Mouse (Mus musculus) cerebellum, adult 2 months (tissue): ENCODE results near the gene Coro1c.

Experiments used
- CTCF ChIP-seq: fragments of 200-500 bp; IDR thresholded peaks from 2 replicates; pipeline ENCODE4 v1.5.1; 2011; ENCODE audit warnings: low read depth, mild to moderate bottlenecking, control low read depth, low read length, moderate library complexity, borderline replicate concordance; ENCODE audit not compliant: insufficient read depth
- POLR2A ChIP-seq: fragments of 200-500 bp; IDR thresholded peaks from 2 replicates; pipeline ENCODE4 v1.6.1; 2011; ENCODE audit warnings: low read length, control low read depth, borderline replicate concordance; ENCODE audit not compliant: insufficient read depth

DNA sequence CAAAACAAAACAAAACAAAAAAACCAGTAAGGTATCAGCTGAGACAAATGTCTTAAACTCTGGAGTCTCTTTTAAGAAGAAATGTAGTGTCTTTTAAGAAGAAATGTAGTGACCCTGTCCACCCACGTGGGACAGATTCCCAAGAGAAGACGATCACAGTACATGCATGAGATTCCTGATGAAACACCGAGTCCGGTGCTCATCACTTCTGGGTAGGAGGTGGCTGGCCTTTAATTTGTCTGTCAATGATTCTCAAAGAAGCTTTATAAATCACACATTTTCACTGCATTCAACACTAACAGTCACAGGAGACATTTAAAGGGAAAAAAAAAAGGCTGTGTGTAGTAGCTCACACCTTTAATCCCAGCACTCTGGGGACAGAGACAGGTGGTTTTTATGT is 18.6 kb downstream of the Coro1c start:
- TF ChIP-seq CTCF (no peak), POLR2A (no peak)
